Mouse (Mus musculus) heart, adult 2 months (tissue): ENCODE measurements around the gene Nrp2. TPM values are rescaled to one million over a fixed set of nuclear protein-coding genes. Genes with fewer than 3 reads are reported as not detected.
A peak's percentile ranks its signal among the peaks of the same experiment; 100 is the strongest.

Source experiments
- DNase-seq, 2 experiments: peaks; one replicate each; pipeline ENCODE4 v3.0.0; 2021
- H3K27ac ChIP-seq: fragments of 200-600 bp; 2 replicates; pipeline ENCODE4 v1.8.1; 2022
- H3K27me3 ChIP-seq: fragments of 200-500 bp; 2 replicates; pipeline ENCODE4 v1.6.1; 2012; ENCODE audit warnings: mild to moderate bottlenecking, low read length, inconsistent platforms, mixed read lengths; ENCODE audit not compliant: control insufficient read depth, insufficient read depth
- H3K36me3 ChIP-seq: fragments of 200-500 bp; 2 replicates; pipeline ENCODE4 v1.6.1; 2012; ENCODE audit warnings: low read length, inconsistent platforms; ENCODE audit not compliant: control insufficient read depth, insufficient read depth
- H3K4me1 ChIP-seq: fragments of 200-500 bp; 2 replicates; pipeline ENCODE4 v1.6.1; 2011; ENCODE audit warnings: low read length; ENCODE audit not compliant: control insufficient read depth, insufficient read depth
- H3K4me3 ChIP-seq: fragments of 200-600 bp; 2 replicates; pipeline ENCODE4 v1.8.1; 2022
- H3K79me2 ChIP-seq: fragments of 200-500 bp; replicated peaks from 2 replicates; pipeline ENCODE4 v1.6.1; 2012; ENCODE audit warnings: mild to moderate bottlenecking, inconsistent platforms, low read length, moderate library complexity, mixed read lengths; ENCODE audit not compliant: control insufficient read depth, insufficient read depth
- H3K9ac ChIP-seq: fragments of 200-500 bp; 2 replicates; pipeline ENCODE4 v1.6.1; 2012; ENCODE audit warnings: low read depth, mild to moderate bottlenecking, control low read depth, inconsistent platforms, low read length, mixed read lengths
- CTCF ChIP-seq: fragments of 200-600 bp; IDR thresholded peaks from 2 replicates; pipeline ENCODE4 v1.8.1; 2022; ENCODE audit warnings: antibody characterized with exemption, mild to moderate bottlenecking, moderate library complexity
- EP300 ChIP-seq: fragments of 200-500 bp; IDR thresholded peaks from 2 replicates; pipeline ENCODE4 v1.6.1; 2011; ENCODE audit warnings: low read depth, low read length, control low read depth; ENCODE audit not compliant: insufficient read depth
- POLR2A ChIP-seq: fragments of 200-500 bp; IDR thresholded peaks from 2 replicates; pipeline ENCODE4 v1.6.1; 2011; ENCODE audit warnings: mild to moderate bottlenecking, low read depth, low read length, control low read depth; ENCODE audit not compliant: insufficient read depth
- WGBS: fragments of 180-500 bp; shearing (Covaris S2); methylation state at CpG from one replicate; pipeline ENCODE4 v1.1.7; 2018; 5-methylcytosine and 5-hydroxymethylcytosine counted together
- intact Hi-C: fragments of 180-260 bp; cut with DNase I; formaldehyde crosslinking; loops from one replicate; pipeline ENCODE4 v1.15.1; 2025
- polyA plus RNA-seq: library from polyadenylated mRNA; depleted of rRNA; stranded (reverse); fragments of >200 nt; gene quantifications from 2 replicates; pipeline ENCODE4 v1.2.3, GENCODE M21; 2012
- total RNA-seq, 2 experiments: library from RNA; stranded (reverse); gene quantifications; 2 replicates each; pipeline ENCODE4 v1.2.3; 2021

Gene Nrp2
- total and polyA plus RNA-seq, 3 experiments, result 15.6 to 29.6 (median 20.7) TPM

DNA sequence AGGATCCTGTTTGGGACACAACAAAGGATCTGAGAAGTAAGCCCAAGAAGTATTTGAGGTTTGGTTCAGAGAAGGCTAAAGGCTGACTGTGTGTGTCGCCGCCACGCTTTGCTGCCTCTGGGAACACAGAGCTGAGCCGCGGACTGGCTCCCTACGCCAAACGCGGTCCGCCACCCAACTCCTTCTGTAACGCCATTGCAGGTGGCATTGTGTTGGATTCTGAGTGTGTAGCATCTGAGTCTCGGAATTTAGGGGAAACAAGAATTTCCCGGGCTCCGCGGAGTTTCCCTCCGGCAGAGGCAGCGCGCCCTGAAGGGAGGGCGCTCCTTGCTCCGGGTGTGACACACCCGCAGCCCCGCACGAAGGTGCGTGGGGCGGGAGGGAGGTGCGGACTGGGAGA lies 342 bp upstream of the Nrp2 start:
- no peak for DNase-seq
- TF ChIP-seq POLR2A (no peak), CTCF (no peak), EP300 (no peak)
- intact Hi-C loops, result loop anchor here (5.0 kb wide), 8 partner anchors 265 to 1560 kb away; no protein-coding TSS in a partner anchor
- Histone ChIP-seq H3K27ac (peak overlapping the region; percentile 91), H3K36me3 (no peaks in the 10 kb centered on the region), H3K4me3 (peak overlapping the region; percentile 83), H3K27me3 (no peaks in the 10 kb centered on the region), H3K79me2 (no peaks in the 10 kb centered on the region), H3K4me1 (peaks cover 3% of the 10 kb centered on the region; the same call in 1 of the 2 replicates), H3K9ac (peak overlapping the region; percentile 92)
- under 1% methylated on average over 25 of the region's 25 CpGs for WGBS

DNA sequence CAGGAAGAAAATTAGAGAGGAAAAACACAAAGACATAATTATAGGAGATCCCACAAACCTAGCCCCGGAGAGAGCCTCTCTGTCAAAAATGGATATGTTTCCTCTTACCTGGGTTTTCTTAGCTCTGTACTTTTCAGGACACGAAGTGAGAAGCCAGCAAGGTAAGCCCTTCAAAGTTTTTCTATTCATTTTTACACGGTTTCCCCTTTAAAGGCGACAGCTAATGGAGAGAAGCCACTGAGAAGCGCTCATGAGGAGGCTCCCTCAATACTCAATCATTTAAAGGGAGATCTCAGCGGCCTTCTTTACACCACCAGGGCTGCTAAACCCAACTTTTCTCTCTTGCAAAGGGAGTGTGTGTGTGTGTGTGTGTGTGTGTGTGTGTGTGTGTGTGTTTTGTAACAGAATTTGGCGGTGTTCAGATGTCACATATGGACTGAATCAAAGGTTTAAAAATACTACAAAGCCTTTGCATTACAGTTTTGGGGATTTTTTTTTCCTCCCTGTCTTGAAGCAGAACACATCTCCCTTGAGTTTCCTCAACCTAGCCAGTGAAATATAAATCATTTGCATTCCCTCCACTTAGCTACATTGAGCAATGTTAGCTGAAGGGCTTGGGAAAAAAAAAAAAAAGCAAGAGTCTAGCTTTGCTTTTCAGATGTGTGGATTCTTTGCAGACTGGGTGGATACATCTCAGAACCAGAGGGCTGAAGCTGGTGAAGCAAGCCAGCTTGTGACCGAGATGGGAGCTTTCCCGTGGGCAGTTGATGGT lies 1.2 kb downstream of the Nrp2 start:
- no peak for TF ChIP-seq CTCF
- no peak for TF ChIP-seq POLR2A
- no peak for TF ChIP-seq EP300
- H3K27me3 ChIP-seq, result no peaks in the 10 kb centered on the region

DNA sequence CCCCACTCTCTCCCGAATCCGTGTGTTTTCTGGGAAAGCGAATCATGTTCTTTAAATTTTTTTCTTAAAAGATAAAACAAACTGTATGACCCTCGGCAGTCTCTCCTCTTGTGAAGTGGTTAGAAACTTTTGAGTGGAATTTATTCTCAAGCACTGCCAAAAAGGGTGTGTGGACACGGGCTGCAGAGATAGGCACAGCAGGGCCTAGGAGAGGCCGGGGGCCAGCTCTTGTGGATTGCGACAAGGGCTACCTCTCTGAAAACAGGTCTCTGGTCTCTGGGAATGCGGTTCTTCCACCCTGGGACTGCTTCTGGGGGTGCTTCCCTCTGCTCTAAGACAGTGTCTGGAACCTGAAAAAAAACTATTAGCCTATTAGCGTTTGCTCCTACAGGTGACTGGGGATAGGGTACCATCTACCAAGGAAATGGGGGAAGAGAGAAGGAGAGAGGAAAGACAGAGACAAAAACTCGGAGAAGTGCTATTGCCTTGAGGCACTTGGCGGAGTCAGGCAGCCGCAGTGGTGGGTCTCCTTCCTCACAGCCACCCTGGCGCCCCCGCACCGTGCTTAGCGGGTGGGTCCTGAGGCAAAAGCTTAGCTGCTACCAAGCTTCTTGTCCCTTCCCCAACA lies 1.9 kb downstream of the Nrp2 start:
- H3K36me3 ChIP-seq, result no peaks in the 10 kb centered on the region
- no peaks in the 10 kb centered on the region for H3K27me3 ChIP-seq
- no peaks in the 10 kb centered on the region for H3K79me2 ChIP-seq
- no peak for DNase-seq
- H3K27ac ChIP-seq, result peak overlapping the region; percentile 85
- TF ChIP-seq EP300 (no peak), POLR2A (no peak), CTCF (no peak)
- intact Hi-C loops, result loop anchor here (2.0 to 5.0 kb wide), 10 partner anchors 14 to 1563 kb away; no protein-coding TSS in a partner anchor
- 38% methylated on average over 16 of the region's 16 CpGs for WGBS
- peak overlapping the region; percentile 52 for H3K4me3 ChIP-seq
- peak overlapping the region; percentile 76 for H3K9ac ChIP-seq
- peaks cover 4% of the 10 kb centered on the region for H3K4me1 ChIP-seq

More for the DNA sequence above, 1.2 kb downstream of the Nrp2 start:
- DNase-seq, result no peak
- peaks cover 3% of the 10 kb centered on the region; the same call in 1 of the 2 replicates for H3K4me1 ChIP-seq
- no peaks in the 10 kb centered on the region for H3K79me2 ChIP-seq
- intact Hi-C loops, result loop anchor here (2.0 to 5.0 kb wide), 9 partner anchors 14 to 1562 kb away; no protein-coding TSS in a partner anchor
- H3K36me3 ChIP-seq, result no peaks in the 10 kb centered on the region
- peak overlapping the region; percentile 83 for H3K4me3 ChIP-seq
- peak overlapping the region; percentile 76 for H3K9ac ChIP-seq
- H3K27ac ChIP-seq, result peak overlapping the region; percentile 91
- whole genome bisulfite sequencing, result 28% methylated on average over 9 of the region's 9 CpGs

DNA sequence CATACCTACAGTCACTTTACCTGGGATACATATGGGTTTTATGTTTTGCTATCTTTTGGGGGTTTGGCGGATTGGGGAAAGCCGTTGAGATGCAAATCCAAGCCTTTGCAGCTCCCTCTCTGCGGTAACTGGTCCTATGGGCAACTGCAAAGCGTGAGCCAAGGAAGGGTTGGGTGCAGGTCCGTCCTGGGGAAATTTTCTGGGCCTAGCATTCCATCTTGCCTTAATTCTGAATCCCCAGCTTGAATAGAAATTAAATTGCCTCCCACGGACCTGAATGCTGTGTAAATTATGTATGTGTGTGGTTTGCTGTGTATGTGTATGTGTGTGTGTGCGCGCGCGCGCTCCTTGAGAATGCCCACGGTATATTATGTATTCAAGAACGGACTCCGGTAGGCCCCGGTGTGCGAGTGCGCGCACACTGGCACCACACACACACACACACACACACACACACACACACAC lies 2.5 kb downstream of the Nrp2 start:
- 35% methylated on average over 18 of the region's 18 CpGs for WGBS

DNA sequence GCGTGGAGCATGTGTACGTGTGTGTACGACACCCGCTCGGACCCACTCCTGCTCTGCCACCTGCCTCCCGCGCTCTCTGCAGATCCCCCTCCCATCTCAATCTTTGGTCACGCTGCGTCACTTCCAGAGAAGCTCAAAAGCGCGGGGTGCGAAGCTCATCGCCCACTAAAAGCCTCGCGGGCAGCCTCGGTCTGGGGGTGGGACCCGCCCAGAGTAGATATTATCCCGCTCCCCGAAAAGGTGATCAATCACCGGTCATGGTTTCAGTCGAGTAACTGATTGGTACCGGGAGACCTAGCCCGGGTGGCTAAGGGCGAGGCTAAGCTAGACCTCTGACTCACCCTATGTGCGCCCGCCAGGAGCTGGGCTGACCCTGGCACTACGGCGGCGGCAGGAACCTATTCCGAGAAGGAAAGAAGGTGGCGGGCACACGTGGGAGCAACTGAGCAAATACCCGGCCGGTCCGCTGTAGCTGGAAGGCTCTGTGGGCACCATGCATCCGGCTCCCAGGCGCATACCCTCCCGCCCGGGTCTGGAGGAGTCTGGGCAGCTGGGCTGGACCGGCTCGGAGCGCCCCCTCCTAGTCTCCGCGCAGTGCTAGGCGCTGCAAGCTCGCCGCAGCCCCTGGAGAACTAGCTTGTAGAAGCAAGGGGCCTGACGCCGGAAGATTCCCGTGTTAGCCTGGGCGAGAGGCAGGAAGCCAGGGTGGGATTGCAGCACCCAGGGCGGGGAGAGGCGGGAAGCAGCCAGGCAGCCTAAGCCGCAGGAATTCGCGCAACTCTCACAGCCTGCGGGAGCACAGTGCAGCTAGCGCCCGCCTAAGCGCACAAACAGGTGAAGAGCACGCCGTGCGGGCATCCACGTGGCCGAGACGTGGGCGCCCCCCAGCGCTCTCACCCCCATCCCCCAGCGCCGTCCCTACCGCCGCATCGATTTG lies 3.3 kb downstream of the Nrp2 start:
- Histone ChIP-seq H3K27me3 (no peaks in the 10 kb centered on the region), H3K9ac (peak overlapping the region; percentile 76), H3K27ac (peak overlapping the region; percentile 85), H3K36me3 (peaks cover 6% of the 10 kb centered on the region; the same call in 1 of the 2 replicates), H3K4me1 (peaks cover 7% of the 10 kb centered on the region), H3K79me2 (no peaks in the 10 kb centered on the region), H3K4me3 (peak overlapping the region; percentile 52)
- TF ChIP-seq POLR2A, result 0 out of 2 replicates have a peak, but pooled peaks have one; percentile 37
- TF ChIP-seq EP300, result no peak
- no peak for TF ChIP-seq CTCF
- DNase-seq, result peak; percentile 77 to 78
- WGBS, result 3% methylated on average over 73 of the region's 73 CpGs
- intact Hi-C loops, result loop anchor here (2.0 to 5.0 kb wide), 2 partner anchors 41 to 72 kb away; no protein-coding TSS in a partner anchor

More for the DNA sequence above, 2.5 kb downstream of the Nrp2 start:
- TF ChIP-seq CTCF (no peak), EP300 (no peak), POLR2A (no peak)
- Histone ChIP-seq H3K27me3 (no peaks in the 10 kb centered on the region), H3K4me1 (peaks cover 9% of the 10 kb centered on the region), H3K36me3 (peaks cover 4% of the 10 kb centered on the region; the same call in 1 of the 2 replicates), H3K4me3 (peak overlapping the region; percentile 52), H3K27ac (peak overlapping the region; percentile 85), H3K79me2 (no peaks in the 10 kb centered on the region), H3K9ac (peak overlapping the region; percentile 76)
- DNase-seq, result no peak
- intact Hi-C loops, result loop anchor here (2.0 to 5.0 kb wide), 2 partner anchors 13 to 42 kb away; no protein-coding TSS in a partner anchor
